Mouse (Mus musculus) heart, adult 2 months (tissue): ENCODE measurements around the gene Nepro.

ENCODE experiments used
- CTCF ChIP-seq: fragments of 200-600 bp; IDR thresholded peaks from 2 replicates; pipeline ENCODE4 v1.8.1; 2022; ENCODE audit warnings: antibody characterized with exemption, mild to moderate bottlenecking, moderate library complexity
- POLR2A ChIP-seq: fragments of 200-500 bp; IDR thresholded peaks from 2 replicates; pipeline ENCODE4 v1.6.1; 2011; ENCODE audit warnings: mild to moderate bottlenecking, low read depth, low read length, control low read depth; ENCODE audit not compliant: insufficient read depth

- TF ChIP-seq CTCF (no peak), POLR2A (no peak)
These were observed 3.4 kb downstream of the Nepro start for GRCm38 (mm10) chr16:44727525-44727924.
